Mouse (Mus musculus) forebrain, postnatal 0 days (tissue): ENCODE data around the gene Rpl3. TPM values are rescaled to one million over a fixed set of nuclear protein-coding genes. Genes with fewer than 3 reads are reported as not detected.

Source experiments
- ATAC-seq: fragments of 200-750 bp; cut with Nextera tagmentation; 2 replicates; pipeline ENCODE4 v1.8.0; 2017; ENCODE audit warnings: mild to moderate bottlenecking, moderate library complexity
- DNase-seq: peaks from one replicate; pipeline ENCODE4 v3.0.0-alpha.2; 2015
- H3K27ac ChIP-seq: fragments of 300-500 bp; sonication (generic); 2 replicates; pipeline ENCODE4 v1.5.1; 2014; ENCODE audit warnings: low read depth, mild to moderate bottlenecking, antibody characterized with exemption, low read length, moderate library complexity, mixed read lengths
- H3K27me3 ChIP-seq: fragments of 300-500 bp; sonication (generic); 2 replicates; pipeline ENCODE4 v1.6.1; 2014; ENCODE audit warnings: mild to moderate bottlenecking, low read length, mixed read lengths; ENCODE audit not compliant: insufficient read depth
- H3K36me3 ChIP-seq: fragments of 300-500 bp; sonication (generic); 2 replicates; pipeline ENCODE4 v1.6.1; 2014; ENCODE audit warnings: mild to moderate bottlenecking, moderate library complexity; ENCODE audit not compliant: insufficient read depth
- H3K4me1 ChIP-seq: fragments of 300-500 bp; sonication (generic); 2 replicates; pipeline ENCODE4 v1.6.1; 2014; ENCODE audit warnings: antibody characterized with exemption; ENCODE audit not compliant: insufficient read depth
- H3K4me2 ChIP-seq: fragments of 300-500 bp; sonication (generic); 2 replicates; pipeline ENCODE4 v1.6.1; 2014; ENCODE audit warnings: low read depth, mild to moderate bottlenecking, moderate library complexity
- H3K4me3 ChIP-seq: fragments of 300-500 bp; sonication (generic); 2 replicates; pipeline ENCODE4 v1.5.1; 2014; ENCODE audit warnings: low read depth, low read length, mixed read lengths
- H3K9ac ChIP-seq: fragments of 300-500 bp; sonication (generic); 2 replicates; pipeline ENCODE4 v1.6.1; 2014; ENCODE audit warnings: mild to moderate bottlenecking
- H3K9me3 ChIP-seq: fragments of 300-500 bp; sonication (generic); 2 replicates; pipeline ENCODE4 v1.6.1; 2016; ENCODE audit warnings: low read length
- CTCF ChIP-seq: sonication (generic); IDR thresholded peaks from 2 replicates; pipeline ENCODE4 v1.5.1; 2016; ENCODE audit warnings: antibody characterized with exemption, control low read depth, low read depth
- WGBS: fragments of 180-500 bp; shearing (Covaris S2); extraction: QIAGEN DNeasy Blood & Tissue Kit; methylation state at CpG from one replicate; pipeline ENCODE4 v1.1.7; 2014; 5-methylcytosine and 5-hydroxymethylcytosine counted together
- polyA plus RNA-seq: library from polyadenylated mRNA; unstranded; fragments of >200 nt; fragmentation: Nextera tagmentation; extraction: Ambion mirVana; gene quantifications from 2 replicates; pipeline ENCODE4 v1.2.1, GENCODE M21; 2015
- total RNA-seq: library from RNA; depleted of rRNA; stranded (reverse); fragments of >200 nt; gene quantifications from 2 replicates; pipeline ENCODE4 v1.2.3, GENCODE M21; 2014

The Rpl3 gene
- total and polyA plus RNA-seq, 2 experiments from 2014 or later = 578 to 804 TPM

DNA sequence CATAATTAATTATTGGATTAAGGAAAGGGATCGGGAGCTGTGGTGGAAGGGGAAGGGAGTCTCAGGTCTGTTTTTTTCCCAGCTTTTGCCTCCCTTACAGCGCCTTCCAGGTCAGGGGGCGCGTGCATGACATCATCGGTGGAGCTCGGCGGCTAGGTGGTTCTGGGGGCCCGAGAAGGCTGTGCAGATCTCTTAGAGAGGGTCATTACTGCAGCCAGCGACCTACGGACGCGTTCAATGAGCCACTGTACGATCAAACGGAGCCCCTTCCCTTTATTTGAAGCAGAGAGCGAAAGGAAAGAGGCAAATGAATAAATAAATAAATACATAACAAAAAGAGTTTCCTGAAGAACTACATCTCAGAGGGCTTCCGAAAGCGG, 937 bp downstream of the Rpl3 start:
- Histone ChIP-seq H3K9me3 (no peaks in the 10 kb centered on the region), H3K9ac (peak overlapping the region; percentile 92), H3K4me3 (peak overlapping the region; percentile 88), H3K4me2 (peak overlapping the region; percentile 84), H3K27ac (peak overlapping the region; percentile 71; the same call in 1 of the 2 replicates), H3K27me3 (no peaks in the 10 kb centered on the region), H3K36me3 (no peaks in the 10 kb centered on the region), H3K4me1 (peaks cover 13% of the 10 kb centered on the region)
- 2% methylated on average over 17 of the region's 17 CpGs for WGBS
- peak; percentile 44; the same call in 1 of the 2 replicates for ATAC-seq
- TF ChIP-seq CTCF = no peak
- peak; percentile 62 for DNase-seq

DNA sequence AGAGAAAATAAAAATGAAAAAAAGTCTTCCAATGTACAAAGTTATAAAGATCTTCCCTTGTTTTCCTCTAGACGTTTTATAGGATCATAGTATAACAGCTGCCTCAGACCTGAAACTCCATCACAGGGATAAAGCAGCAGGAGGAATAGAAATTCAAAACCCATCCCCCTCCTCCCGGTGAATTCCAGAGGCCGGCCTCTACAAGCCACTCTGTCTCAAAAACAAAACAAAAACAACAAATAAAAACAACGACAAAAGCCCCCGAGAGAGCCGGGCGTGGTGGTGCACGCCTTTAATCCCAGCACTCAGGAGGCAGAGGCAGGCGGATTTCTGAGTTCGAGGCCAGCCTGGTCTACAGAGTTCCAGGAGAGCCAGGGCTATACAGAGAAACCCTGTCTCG, 1.5 kb downstream of the Rpl3 start:
- Histone ChIP-seq H3K9me3 (no peaks in the 10 kb centered on the region), H3K4me3 (0 out of 2 replicates have a peak overlapping the region, but pooled peaks have one; percentile 88), H3K9ac (no peak overlapping the region), H3K4me2 (peak overlapping the region; percentile 84; the same call in 1 of the 2 replicates), H3K27ac (no peak overlapping the region), H3K27me3 (no peaks in the 10 kb centered on the region), H3K36me3 (no peaks in the 10 kb centered on the region), H3K4me1 (peaks cover 13% of the 10 kb centered on the region)
- no peak for TF ChIP-seq CTCF
- DNase-seq = no peak
- ATAC-seq = no peak
- 79% methylated on average over 11 of the region's 11 CpGs for WGBS

DNA sequence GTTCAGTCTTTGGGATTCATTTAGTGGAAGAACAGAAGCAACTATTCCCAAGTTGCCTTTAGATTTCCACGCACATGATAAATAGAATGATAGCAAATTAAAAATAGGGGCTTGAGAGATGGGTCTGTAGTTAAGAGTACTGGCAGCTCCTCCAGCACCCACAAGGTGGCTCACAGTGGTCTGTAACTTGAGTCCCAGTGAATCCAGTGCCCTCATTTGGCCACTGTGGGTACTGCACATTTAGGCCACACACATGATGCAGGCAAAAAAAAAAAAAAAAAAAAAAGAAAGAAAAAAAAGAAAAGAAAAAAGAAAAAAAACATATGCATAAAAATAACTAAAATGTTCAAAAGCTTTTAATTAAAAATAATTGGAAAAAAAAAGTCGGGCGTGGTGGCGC, 3.0 kb downstream of the Rpl3 start:
- ATAC-seq = peak; percentile 54
- WGBS = 37% methylated on average over 4 of the region's 4 CpGs
- TF ChIP-seq CTCF = peak; percentile 94

DNA sequence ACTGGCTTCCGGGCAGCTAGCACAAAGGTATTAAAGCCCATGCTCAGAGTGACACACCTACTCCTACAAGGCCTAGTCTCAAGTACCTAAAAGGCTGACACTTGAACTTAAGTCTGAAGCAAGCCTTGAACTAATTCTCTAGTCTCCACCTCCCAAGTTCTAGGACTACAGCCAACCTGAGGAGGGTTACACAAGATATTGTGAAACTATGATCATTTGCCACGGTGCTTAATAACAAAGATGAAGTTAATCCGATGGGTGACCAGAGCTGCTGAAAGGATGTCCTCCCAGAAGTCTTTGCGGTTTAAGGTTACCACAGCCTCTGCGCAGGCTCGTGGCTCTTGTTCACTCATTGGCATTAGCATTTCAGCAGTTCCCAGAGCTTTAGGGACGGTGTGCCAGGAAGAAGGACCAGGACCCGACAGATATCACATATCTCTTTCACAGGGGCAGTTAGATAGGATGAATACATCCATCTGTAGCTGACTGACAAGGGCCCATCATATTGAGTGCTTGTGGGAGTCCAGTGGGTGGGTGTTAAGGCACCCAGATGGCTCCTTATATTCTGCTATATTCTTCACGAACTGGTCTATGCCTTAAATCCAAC, 4.2 kb downstream of the Rpl3 start:
- TF ChIP-seq CTCF = no peak
- ATAC-seq (no peak), DNase-seq (no peak)
- Histone ChIP-seq H3K27me3 (no peaks in the 10 kb centered on the region), H3K36me3 (no peaks in the 10 kb centered on the region), H3K4me1 (peaks cover 11% of the 10 kb centered on the region), H3K4me3 (no peak overlapping the region), H3K9me3 (no peaks in the 10 kb centered on the region), H3K9ac (no peak overlapping the region), H3K4me2 (no peak overlapping the region), H3K27ac (no peak overlapping the region)
- WGBS = 87% methylated on average over 9 of the region's 9 CpGs

More for the DNA sequence above, 3.0 kb downstream of the Rpl3 start:
- H3K9ac ChIP-seq = no peak overlapping the region
- H3K27ac ChIP-seq = no peak overlapping the region
- no peak overlapping the region for H3K4me3 ChIP-seq
- no peaks in the 10 kb centered on the region for H3K9me3 ChIP-seq
- no peaks in the 10 kb centered on the region for H3K27me3 ChIP-seq
- H3K36me3 ChIP-seq = no peaks in the 10 kb centered on the region
- DNase-seq = peak; percentile 96
- peaks cover 16% of the 10 kb centered on the region for H3K4me1 ChIP-seq
- no peak overlapping the region for H3K4me2 ChIP-seq

DNA sequence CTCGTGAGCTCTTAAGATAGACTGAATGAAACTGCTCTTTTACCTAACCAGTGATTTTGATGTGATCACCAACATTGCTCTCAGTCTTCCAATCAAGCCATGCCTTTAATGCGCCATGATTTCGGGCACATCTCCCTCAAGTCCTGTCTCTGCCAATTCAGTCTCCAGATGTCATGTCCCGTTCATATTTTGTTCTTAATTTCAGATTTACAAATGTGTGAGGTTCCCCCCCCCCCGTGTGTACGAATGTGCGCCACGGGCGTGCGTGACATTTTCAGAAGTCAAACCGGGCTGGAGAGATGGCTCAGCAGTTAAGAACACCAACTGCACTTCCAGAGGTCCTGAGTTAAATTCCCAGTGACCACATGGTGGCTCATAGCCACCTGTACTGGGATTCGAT, 7.9 kb downstream of the Rpl3 start:
- Histone ChIP-seq H3K4me3 (peak overlapping the region; percentile 79), H3K36me3 (peaks cover 32% of the 10 kb centered on the region), H3K27me3 (no peaks in the 10 kb centered on the region), H3K9ac (peak overlapping the region; percentile 65), H3K4me2 (peak overlapping the region; percentile 59), H3K27ac (peak overlapping the region; percentile 97), H3K4me1 (peaks cover 16% of the 10 kb centered on the region), H3K9me3 (no peaks in the 10 kb centered on the region)
- no peak; the same call in 1 of the 2 replicates for TF ChIP-seq CTCF
- peak; percentile 23 for ATAC-seq
- WGBS = 1% methylated on average over 12 of the region's 12 CpGs
- no peak for DNase-seq

DNA sequence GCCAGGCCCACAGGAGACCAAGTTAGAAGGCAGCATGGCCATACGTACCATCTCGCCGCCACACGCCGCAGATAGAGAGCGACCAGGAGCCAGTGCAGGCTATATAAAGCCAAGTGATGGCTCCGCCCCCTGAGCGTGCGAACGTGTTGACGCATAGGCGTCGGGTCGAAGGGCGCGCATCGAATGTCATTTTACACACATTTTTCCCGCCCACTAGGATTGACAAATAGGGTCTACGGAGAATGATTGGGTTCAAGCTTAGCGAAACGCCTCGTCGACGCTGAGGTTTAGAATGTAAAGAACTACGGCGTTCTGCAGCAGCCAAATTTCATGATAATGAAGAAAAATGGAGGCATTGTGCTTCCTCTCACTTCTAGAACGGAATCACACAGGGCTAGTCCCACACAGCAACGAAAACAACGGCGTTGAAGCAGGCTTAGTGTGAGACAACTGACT, 8.4 kb downstream of the Rpl3 start:
- WGBS = under 1% methylated on average over 30 of the region's 30 CpGs
- peak overlapping the region; percentile 97 for H3K27ac ChIP-seq
- H3K4me1 ChIP-seq = peaks cover 16% of the 10 kb centered on the region
- TF ChIP-seq CTCF = peak; percentile 54
- ATAC-seq = peak; percentile 96
- no peaks in the 10 kb centered on the region for H3K27me3 ChIP-seq
- no peaks in the 10 kb centered on the region for H3K9me3 ChIP-seq
- H3K36me3 ChIP-seq = peaks cover 36% of the 10 kb centered on the region
- H3K9ac ChIP-seq = peak overlapping the region; percentile 88
- H3K4me3 ChIP-seq = peak overlapping the region; percentile 79
- H3K4me2 ChIP-seq = peak overlapping the region; percentile 59
- peak; percentile 100 for DNase-seq

DNA sequence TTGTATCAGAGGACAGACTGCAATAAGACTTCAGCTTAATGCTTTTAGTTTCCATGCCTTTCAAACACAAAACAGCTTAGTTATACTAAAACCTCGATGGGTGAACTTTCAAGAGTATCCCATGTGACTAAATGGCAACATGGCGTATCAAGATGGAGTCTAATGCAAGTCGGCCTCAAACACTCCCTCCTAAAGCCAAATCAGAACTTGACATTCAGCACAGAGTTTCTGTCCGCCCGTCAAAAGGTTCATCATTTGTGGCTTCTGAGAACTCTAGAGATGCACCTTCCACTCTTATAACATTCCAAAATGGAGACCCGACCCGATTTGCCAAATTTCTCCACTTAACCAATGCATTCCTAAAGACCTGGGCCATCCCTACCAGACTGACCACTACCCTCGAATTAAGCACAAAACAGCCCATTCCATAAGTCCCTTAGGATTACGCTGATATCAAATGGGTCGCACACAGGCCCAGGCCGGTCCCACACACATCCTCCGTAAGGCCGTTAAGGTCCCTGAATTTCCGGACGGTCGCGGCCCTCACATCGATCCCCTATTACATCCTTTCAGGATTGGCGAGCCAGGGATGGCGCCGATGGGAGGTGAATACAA, 8.9 kb downstream of the Rpl3 start:
- ATAC-seq = no peak; the same call in 1 of the 2 replicates
- peaks cover 42% of the 10 kb centered on the region for H3K36me3 ChIP-seq
- peak overlapping the region; percentile 87 for H3K27ac ChIP-seq
- H3K4me2 ChIP-seq = peak overlapping the region; percentile 59
- DNase-seq = peak; percentile 60
- H3K27me3 ChIP-seq = no peaks in the 10 kb centered on the region
- H3K4me1 ChIP-seq = peaks cover 16% of the 10 kb centered on the region
- peak overlapping the region; percentile 79 for H3K4me3 ChIP-seq
- 2% methylated on average over 21 of the region's 21 CpGs for WGBS
- no peaks in the 10 kb centered on the region for H3K9me3 ChIP-seq
- peak overlapping the region; percentile 88 for H3K9ac ChIP-seq
- no peak for TF ChIP-seq CTCF
